Mouse (Mus musculus) cerebral cortex, adult 2 months (tissue): ENCODE measurements around the gene Abcb10.

ENCODE experiments used
- WGBS: fragments of 180-500 bp; shearing (Covaris S2); methylation state at CpG from one replicate; pipeline ENCODE4 v1.1.7; 2018; 5-methylcytosine and 5-hydroxymethylcytosine counted together

Abcb10 gene

GRCm38 (mm10) chr8:123902653-123903052, 80.3 kb downstream of the Abcb10 start:
- WGBS = 84% methylated on average over 7 of the region's 7 CpGs
